Mouse (Mus musculus): ENCODE results near the gene Gpsm3. TPM values are rescaled to one million over a fixed set of nuclear protein-coding genes. Genes with fewer than 3 reads are reported as not detected.

Gene Gpsm3
- polyA plus RNA-seq, 1 experiment from 2014 or later = 4.8 TPM

- H3K4me3 ChIP-seq = peak overlapping the region; percentile 95
- WGBS = 55% methylated on average over 34 of the region's 34 CpGs
- peaks cover 29% of the 10 kb centered on the region for H3K36me3 ChIP-seq
- H3K27ac ChIP-seq = peak overlapping the region; percentile 100; the same call in 1 of the 2 replicates
- no peaks in the 10 kb centered on the region for H3K27me3 ChIP-seq (ENCODE audit: low read depth, poor library complexity, severe bottlenecking)
- H3K9me3 ChIP-seq (replicated peaks) = no peaks in the 10 kb centered on the region
- H3K4me1 ChIP-seq = peaks cover 81% of the 10 kb centered on the region
- no peak for DNase-seq (ENCODE audit: low spot score)
Observed at GRCm38 (mm10) chr17:34593752-34594525, 4.3 kb downstream of the Gpsm3 start.

GRCm38 (mm10) chr17:34596098-34596497 is 6.5 kb downstream of the Gpsm3 start:
- H3K4me3 ChIP-seq = no peak overlapping the region
- no peaks in the 10 kb centered on the region for H3K27me3 ChIP-seq (ENCODE audit: low read depth, poor library complexity, severe bottlenecking)
- H3K36me3 ChIP-seq = peaks cover 44% of the 10 kb centered on the region
- WGBS = 77% methylated on average over 8 of the region's 8 CpGs
- no peak overlapping the region for H3K27ac ChIP-seq
- DNase-seq (ENCODE audit: low spot score) = no peak
- peaks cover 64% of the 10 kb centered on the region for H3K4me1 ChIP-seq
- H3K9me3 ChIP-seq (replicated peaks) = no peaks in the 10 kb centered on the region

GRCm38 (mm10) chr17:34597566-34598095 is 8.0 kb downstream of the Gpsm3 start, which contains the start of gene Ager:
Gene Ager (plus strand): TSS chr17:34597862.
- 12% methylated on average over 6 of the region's 6 CpGs for WGBS
- no peak within 1 kb of the TSS for H3K4me3 ChIP-seq
- DNase-seq (ENCODE audit: low spot score) = no peak
- H3K36me3 ChIP-seq = peaks cover 54% of the 10 kb centered on the region
- H3K27ac ChIP-seq = peak within 1 kb of the TSS; percentile 51; the same call in 1 of the 2 replicates
- H3K4me1 ChIP-seq = peaks cover 62% of the 10 kb centered on the region
- no peaks in the 10 kb centered on the region for H3K9me3 ChIP-seq (replicated peaks)
- H3K27me3 ChIP-seq (ENCODE audit: low read depth, poor library complexity, severe bottlenecking) = no peaks in the 10 kb centered on the region

GRCm38 (mm10) chr17:34599891-34600290 is 10.3 kb downstream of the Gpsm3 start:
- Histone ChIP-seq H3K4me3 (no peak overlapping the region), H3K4me1 (peaks cover 49% of the 10 kb centered on the region)
- WGBS = 80% methylated on average over 9 of the region's 9 CpGs

GRCm38 (mm10) chr17:34601796-34602195 is 12.2 kb downstream of the Gpsm3 start:
- Histone ChIP-seq H3K27me3 (ENCODE audit: low read depth, poor library complexity, severe bottlenecking) (no peaks in the 10 kb centered on the region), H3K9me3 (replicated peaks) (no peaks in the 10 kb centered on the region), H3K27ac (no peak overlapping the region), H3K36me3 (peaks cover 26% of the 10 kb centered on the region), H3K4me3 (peak overlapping the region; percentile 98), H3K4me1 (peaks cover 49% of the 10 kb centered on the region)
- no peak for DNase-seq (ENCODE audit: low spot score)
- 85% methylated on average over 12 of the region's 12 CpGs for WGBS

More at GRCm38 (mm10) chr17:34599891-34600290, 10.3 kb downstream of the Gpsm3 start:
- Histone ChIP-seq H3K9me3 (replicated peaks) (no peaks in the 10 kb centered on the region), H3K27ac (no peak overlapping the region; the same call in 1 of the 2 replicates), H3K27me3 (ENCODE audit: low read depth, poor library complexity, severe bottlenecking) (no peaks in the 10 kb centered on the region), H3K36me3 (peaks cover 44% of the 10 kb centered on the region)
- no peak for DNase-seq (ENCODE audit: low spot score)

- 0% methylated on average over 30 of the region's 30 CpGs for WGBS
- DNase-seq (ENCODE audit: low spot score) = peak; percentile 82
Observed at GRCm38 (mm10) chr17:34603375-34604060, 13.9 kb downstream of the Gpsm3 start, which contains the start of gene Rnf5. Gene Rnf5 (minus strand): TSS chr17:34603690.

GRCm38 (mm10) chr17:34604061-34604508 is 14.5 kb downstream of the Gpsm3 start, which contains the start of gene Agpat1:
Gene Agpat1 (plus strand): TSS chr17:34604262.
- Histone ChIP-seq H3K36me3 (peaks cover 42% of the 10 kb centered on the region), H3K4me1 (peaks cover 49% of the 10 kb centered on the region), H3K4me3 (peak within 1 kb of the TSS; percentile 98), H3K27me3 (ENCODE audit: low read depth, poor library complexity, severe bottlenecking) (no peaks in the 10 kb centered on the region), H3K27ac (peak within 1 kb of the TSS; percentile 95), H3K9me3 (replicated peaks) (no peaks in the 10 kb centered on the region)
- peak; percentile 99 for DNase-seq (ENCODE audit: low spot score)
- whole genome bisulfite sequencing = 0% methylated on average over 35 of the region's 35 CpGs

More at GRCm38 (mm10) chr17:34603375-34604060, 13.9 kb downstream of the Gpsm3 start, which contains the start of gene Rnf5:
- Histone ChIP-seq H3K4me3 (peak within 1 kb of the TSS; percentile 98), H3K27me3 (ENCODE audit: low read depth, poor library complexity, severe bottlenecking) (no peaks in the 10 kb centered on the region), H3K27ac (peak within 1 kb of the TSS; percentile 95), H3K4me1 (peaks cover 48% of the 10 kb centered on the region), H3K9me3 (replicated peaks) (no peaks in the 10 kb centered on the region), H3K36me3 (peaks cover 38% of the 10 kb centered on the region)

GRCm38 (mm10) chr17:34604511-34605237 is 15.1 kb downstream of the Gpsm3 start:
- Histone ChIP-seq H3K4me1 (peaks cover 46% of the 10 kb centered on the region), H3K27ac (peak overlapping the region; percentile 95), H3K9me3 (replicated peaks) (no peaks in the 10 kb centered on the region), H3K4me3 (peak overlapping the region; percentile 98), H3K27me3 (ENCODE audit: low read depth, poor library complexity, severe bottlenecking) (no peaks in the 10 kb centered on the region), H3K36me3 (peaks cover 41% of the 10 kb centered on the region)
- no peak for DNase-seq (ENCODE audit: low spot score)
- WGBS = 14% methylated on average over 24 of the region's 24 CpGs

- peak overlapping the region; percentile 95 for H3K27ac ChIP-seq
- no peaks in the 10 kb centered on the region for H3K9me3 ChIP-seq (replicated peaks)
- no peaks in the 10 kb centered on the region for H3K27me3 ChIP-seq (ENCODE audit: low read depth, poor library complexity, severe bottlenecking)
- peaks cover 40% of the 10 kb centered on the region for H3K36me3 ChIP-seq
- peak; percentile 98 for DNase-seq (ENCODE audit: low spot score)
- peaks cover 46% of the 10 kb centered on the region for H3K4me1 ChIP-seq
- peak overlapping the region; percentile 98 for H3K4me3 ChIP-seq
- under 1% methylated on average over 30 of the region's 30 CpGs for WGBS
Observed at GRCm38 (mm10) chr17:34605609-34606008, 16.0 kb downstream of the Gpsm3 start.

GRCm38 (mm10) chr17:34606186-34607039 is 16.8 kb downstream of the Gpsm3 start:
- Histone ChIP-seq H3K4me1 (peaks cover 46% of the 10 kb centered on the region), H3K4me3 (peak overlapping the region; percentile 98), H3K9me3 (replicated peaks) (no peaks in the 10 kb centered on the region), H3K27me3 (ENCODE audit: low read depth, poor library complexity, severe bottlenecking) (no peaks in the 10 kb centered on the region), H3K27ac (peak overlapping the region; percentile 95), H3K36me3 (peaks cover 41% of the 10 kb centered on the region)
- DNase-seq (ENCODE audit: low spot score) = peak; percentile 58
- WGBS = 20% methylated on average over 31 of the region's 32 CpGs

- 86% methylated on average over 7 of the region's 7 CpGs for WGBS
- no peak for DNase-seq (ENCODE audit: low spot score)
- peaks cover 49% of the 10 kb centered on the region for H3K36me3 ChIP-seq
- H3K9me3 ChIP-seq (replicated peaks) = no peaks in the 10 kb centered on the region
- H3K27ac ChIP-seq = no peak overlapping the region
- H3K4me1 ChIP-seq = peaks cover 33% of the 10 kb centered on the region
- H3K4me3 ChIP-seq = peak overlapping the region; percentile 4; the same call in 1 of the 2 replicates
- no peaks in the 10 kb centered on the region for H3K27me3 ChIP-seq (ENCODE audit: low read depth, poor library complexity, severe bottlenecking)
Observed at GRCm38 (mm10) chr17:34607997-34608396, 18.4 kb downstream of the Gpsm3 start.

Data from limb, embryonic 10.5 days (tissue).